Mouse (Mus musculus) cerebellum, adult 2 months (tissue): ENCODE results near the gene Rsrc1.

Experiments used
- CTCF ChIP-seq: fragments of 200-500 bp; IDR thresholded peaks from 2 replicates; pipeline ENCODE4 v1.5.1; 2011; ENCODE audit warnings: low read depth, mild to moderate bottlenecking, control low read depth, low read length, moderate library complexity, borderline replicate concordance; ENCODE audit not compliant: insufficient read depth
- POLR2A ChIP-seq: fragments of 200-500 bp; IDR thresholded peaks from 2 replicates; pipeline ENCODE4 v1.6.1; 2011; ENCODE audit warnings: low read length, control low read depth, borderline replicate concordance; ENCODE audit not compliant: insufficient read depth

DNA sequence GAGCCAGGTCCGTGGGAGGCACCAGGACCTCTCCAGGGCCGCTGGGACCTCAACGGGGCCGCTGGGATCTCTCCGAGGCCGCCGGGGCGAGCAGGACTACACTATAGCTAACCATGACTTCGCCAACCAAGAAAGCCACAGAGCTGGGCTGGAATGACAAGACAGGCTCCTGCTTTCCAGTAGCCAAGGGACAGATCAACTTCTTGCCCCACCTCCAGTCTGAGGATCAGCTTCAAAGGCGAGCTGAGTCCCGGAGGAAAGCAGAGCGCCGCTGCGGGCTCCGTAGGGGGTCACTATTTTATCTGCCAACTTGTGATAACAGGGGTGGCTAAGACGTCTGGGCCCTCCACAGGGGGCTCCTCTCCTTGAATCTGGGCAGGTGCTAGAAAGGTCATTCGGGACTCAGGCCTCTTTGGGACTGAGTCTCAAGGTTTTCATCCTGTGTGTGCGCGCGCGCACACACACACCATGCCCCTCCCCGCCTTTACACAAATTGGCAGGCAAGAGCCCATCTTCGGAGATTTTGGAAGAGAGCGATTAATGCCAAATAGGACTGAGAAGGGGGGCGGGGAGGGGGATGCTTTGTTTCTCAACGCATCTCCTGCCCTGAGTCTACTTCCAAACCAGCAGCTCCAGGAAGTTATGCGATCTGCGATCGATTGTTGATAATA, 10.4 kb upstream of the Rsrc1 start:
- TF ChIP-seq CTCF, result no peak
- no peak for TF ChIP-seq POLR2A
